Mouse (Mus musculus) retina, embryonic 14.5 days (tissue): ENCODE data around the gene Pbxip1.

Experiments used
- DNase-seq: peaks from one replicate; pipeline ENCODE4 v3.0.0-alpha.2; 2015; ENCODE audit warnings: low spot score

Pbxip1 gene

GRCm38 (mm10) chr3:89436176-89437113 is at the start of gene Pbxip1:
Gene Pbxip1, plus strand, starts transcription at chr3:89436706.
- peak; percentile 84 for DNase-seq

- DNase-seq = no peak
These were observed 48.9 kb upstream of the Pbxip1 start for GRCm38 (mm10) chr3:89387632-89388031.

- DNase-seq = no peak
These were observed 48.2 kb upstream of the Pbxip1 start for GRCm38 (mm10) chr3:89388134-89388881.

GRCm38 (mm10) chr3:89388901-89389740 is 47.4 kb upstream of the Pbxip1 start:
- peak; percentile 53 for DNase-seq

- DNase-seq = no peak
These were observed 46.4 kb upstream of the Pbxip1 start for GRCm38 (mm10) chr3:89390111-89390515.

GRCm38 (mm10) chr3:89390699-89391662 is 45.5 kb upstream of the Pbxip1 start:
- peak; percentile 13 for DNase-seq

- DNase-seq = peak; percentile 66
These were observed 44.6 kb upstream of the Pbxip1 start for GRCm38 (mm10) chr3:89391663-89392511.

GRCm38 (mm10) chr3:89392871-89393311 is 43.6 kb upstream of the Pbxip1 start:
- DNase-seq = peak; percentile 29

GRCm38 (mm10) chr3:89393605-89394004 is 42.9 kb upstream of the Pbxip1 start:
- DNase-seq = peak; percentile 96

- peak; percentile 73 for DNase-seq
These were observed 42.3 kb upstream of the Pbxip1 start, which contains the start of gene Zbtb7b for GRCm38 (mm10) chr3:89394006-89394893. Gene Zbtb7b, minus strand, starts transcription at chr3:89394776.

- DNase-seq = peak; percentile 93
These were observed 41.6 kb upstream of the Pbxip1 start for GRCm38 (mm10) chr3:89394894-89395256.

GRCm38 (mm10) chr3:89395419-89395805 is 41.1 kb upstream of the Pbxip1 start:
- DNase-seq = no peak

- DNase-seq = peak; percentile 87
These were observed 40.5 kb upstream of the Pbxip1 start for GRCm38 (mm10) chr3:89395806-89396653.

- DNase-seq = no peak
These were observed 39.9 kb upstream of the Pbxip1 start for GRCm38 (mm10) chr3:89396654-89397005.

- DNase-seq = no peak
These were observed 35.2 kb upstream of the Pbxip1 start for GRCm38 (mm10) chr3:89401329-89401728.

- no peak for DNase-seq
These were observed 33.8 kb upstream of the Pbxip1 start, which contains the start of gene Lenep for GRCm38 (mm10) chr3:89402693-89403092. Gene Lenep, minus strand, starts transcription at chr3:89402793.

GRCm38 (mm10) chr3:89406887-89407286 is 29.6 kb upstream of the Pbxip1 start:
- no peak for DNase-seq

- no peak for DNase-seq
These were observed 28.1 kb upstream of the Pbxip1 start for GRCm38 (mm10) chr3:89408448-89408847.
